Mouse (Mus musculus) megakaryocyte, embryonic 14.5 days (primary cell): ENCODE measurements around the gene Maml3.

Experiments
- FLI1 ChIP-seq: IDR thresholded peaks from 2 replicates; pipeline ENCODE4 v1.6.1; 2012; ENCODE audit warnings: low read length, inconsistent platforms, mixed read lengths
- GATA1 ChIP-seq: IDR thresholded peaks from 3 replicates; pipeline ENCODE4 v1.6.1; 2012; ENCODE audit warnings: mixed read lengths, low read length, inconsistent platforms, borderline replicate concordance

- TF ChIP-seq GATA1 (no peak), FLI1 (no peak)
Observed at GRCm38 (mm10) chr3:52051801-52052200, 53.1 kb downstream of the Maml3 start.
